Mouse (Mus musculus) heart, embryonic 14.5 days (tissue): Measurements from ENCODE around the gene Atxn7. TPM values are rescaled to one million over a fixed set of nuclear protein-coding genes. Genes with fewer than 3 reads are reported as not detected.
"Not testable (repeated sequence)": the region's sequence is repeated elsewhere in the genome, so short reads cannot be mapped to it uniquely, and the experiment has no call there.

Experiments
- ATAC-seq: fragments of 200-750 bp; cut with Nextera tagmentation; 2 replicates; pipeline ENCODE4 v1.8.0; 2017; ENCODE audit warnings: low read depth, moderate TSS enrichment; ENCODE audit not compliant: insufficient number of reproducible peaks, insufficient read depth, low FRiP score
- H3K27ac ChIP-seq, 2 experiments: fragments of 200-500 bp in 1 of 2; fragments of 300-500 bp in 1 of 2; sonication (generic) in 1 of 2; replicated peaks in 1 of 2; 2 replicates each; pipeline ENCODE4 v1.5.1; 2012 to 2014; ENCODE audit warnings: low read depth in 2 of 2, low read length in 2 of 2, control low read depth in 1 of 2, mild to moderate bottlenecking in 1 of 2, mixed read lengths in 1 of 2; ENCODE audit not compliant: control insufficient read depth in 1 of 2, insufficient read depth in 1 of 2
- H3K27me3 ChIP-seq: fragments of 300-500 bp; sonication (generic); 2 replicates; pipeline ENCODE4 v1.6.1; 2014; ENCODE audit warnings: mild to moderate bottlenecking, low read length, control low read depth; ENCODE audit not compliant: control insufficient read depth, insufficient read depth
- H3K36me3 ChIP-seq: fragments of 300-500 bp; sonication (generic); 2 replicates; pipeline ENCODE4 v1.6.1; 2014; ENCODE audit warnings: mild to moderate bottlenecking, control low read depth, low read length, mixed read lengths; ENCODE audit not compliant: control insufficient read depth, insufficient read depth
- H3K4me1 ChIP-seq, 2 experiments: fragments of 200-500 bp in 1 of 2; fragments of 300-500 bp in 1 of 2; sonication (generic) in 1 of 2; 2 replicates each; pipeline ENCODE4 v1.6.1; 2012 to 2014; ENCODE audit warnings: low read length in 2 of 2, control low read depth in 1 of 2, mixed read lengths in 1 of 2; ENCODE audit not compliant: control insufficient read depth in 2 of 2, insufficient read depth in 2 of 2
- H3K4me2 ChIP-seq: fragments of 300-500 bp; sonication (generic); 2 replicates; pipeline ENCODE4 v1.6.1; 2014; ENCODE audit warnings: mild to moderate bottlenecking, low read length
- H3K4me3 ChIP-seq, 2 experiments: fragments of 200-500 bp in 1 of 2; fragments of 300-500 bp in 1 of 2; sonication (generic) in 1 of 2; 2 replicates each; pipeline ENCODE4 v1.5.1; 2012 to 2014; ENCODE audit warnings: low read length in 2 of 2, mild to moderate bottlenecking in 2 of 2, control low read depth in 1 of 2, low read depth in 1 of 2, moderate library complexity in 1 of 2; ENCODE audit not compliant: control insufficient read depth in 1 of 2, insufficient read depth in 1 of 2
- H3K9ac ChIP-seq: fragments of 300-500 bp; sonication (generic); 2 replicates; pipeline ENCODE4 v1.6.1; 2014; ENCODE audit warnings: mild to moderate bottlenecking, low read length
- H3K9me3 ChIP-seq: fragments of 300-500 bp; sonication (generic); 2 replicates; pipeline ENCODE4 v1.6.1; 2016; ENCODE audit warnings: low read length, control low read depth; ENCODE audit not compliant: control insufficient read depth
- WGBS: fragments of 180-500 bp; shearing (Covaris S2); extraction: QIAGEN DNeasy Blood & Tissue Kit; methylation state at CpG from one replicate; pipeline ENCODE4 v1.1.7; 2014; 5-methylcytosine and 5-hydroxymethylcytosine counted together
- polyA plus RNA-seq: library from polyadenylated mRNA; unstranded; fragments of >200 nt; fragmentation: Nextera tagmentation; extraction: Ambion mirVana; gene quantifications from 2 replicates; pipeline ENCODE4 v1.2.1, GENCODE M21; 2014

Atxn7 gene
- polyA plus RNA-seq, 1 experiment from 2014 or later: 5.5 TPM

DNA sequence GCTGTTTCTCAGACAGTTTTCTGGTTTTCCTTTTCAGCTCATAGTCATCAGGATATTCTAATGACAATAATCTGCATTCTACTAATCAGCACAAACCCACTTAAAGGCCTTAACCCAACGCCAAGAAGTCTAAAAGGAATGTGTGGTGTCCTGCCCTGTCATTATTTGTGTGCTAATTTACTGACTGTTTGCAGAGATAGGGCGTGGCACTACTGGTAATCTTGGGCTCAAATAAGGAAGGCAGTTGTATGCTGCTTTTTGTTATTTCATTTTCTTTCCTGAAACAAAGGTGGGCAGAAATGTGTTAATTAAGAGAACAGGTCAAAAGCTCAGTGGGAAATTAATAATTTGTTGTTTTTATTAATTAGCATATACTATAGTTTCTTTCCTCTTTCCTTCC, 75.1 kb downstream of the Atxn7 start:
- 63% methylated on average over 2 of the region's 2 CpGs for WGBS
- H3K36me3 ChIP-seq: peaks cover 21% of the 10 kb centered on the region
- ATAC-seq: no peak

DNA sequence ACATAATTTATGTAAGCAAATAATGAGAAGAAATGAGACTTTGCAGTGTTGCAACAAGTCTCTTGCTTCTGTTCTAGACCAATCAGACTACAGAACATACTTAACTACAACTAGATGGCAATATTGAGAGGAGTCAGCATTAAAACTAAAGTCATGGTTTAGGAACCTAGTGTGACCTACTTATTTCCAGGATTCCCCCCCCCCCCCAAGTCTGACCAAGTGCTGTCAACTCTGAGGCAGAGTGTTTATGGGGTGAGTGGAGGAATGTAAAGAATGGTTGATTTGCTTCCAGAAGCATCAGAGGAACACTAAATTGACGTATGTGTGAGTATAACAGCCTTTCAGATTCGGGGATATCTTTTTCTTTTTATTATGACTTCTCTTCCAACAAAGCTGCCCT, 77.0 kb downstream of the Atxn7 start:
- no peak overlapping the region for H3K9ac ChIP-seq
- ATAC-seq: no peak
- H3K4me3 ChIP-seq: no peak overlapping the region
- 71% methylated on average over 2 of the region's 2 CpGs for WGBS
- H3K27ac ChIP-seq: no peak overlapping the region
- peaks cover 15% of the 10 kb centered on the region for H3K36me3 ChIP-seq
- no peak overlapping the region for H3K4me2 ChIP-seq
- H3K4me1 ChIP-seq: no peaks in the 10 kb centered on the region
- H3K9me3 ChIP-seq: no peaks in the 10 kb centered on the region
- H3K27me3 ChIP-seq: no peaks in the 10 kb centered on the region

More for the DNA sequence above, 75.1 kb downstream of the Atxn7 start:
- Histone ChIP-seq H3K4me3 (no peak overlapping the region), H3K27me3 (no peaks in the 10 kb centered on the region), H3K9me3 (no peaks in the 10 kb centered on the region), H3K4me2 (no peak overlapping the region), H3K27ac (no peak overlapping the region), H3K9ac (no peak overlapping the region), H3K4me1 (no peaks in the 10 kb centered on the region)

DNA sequence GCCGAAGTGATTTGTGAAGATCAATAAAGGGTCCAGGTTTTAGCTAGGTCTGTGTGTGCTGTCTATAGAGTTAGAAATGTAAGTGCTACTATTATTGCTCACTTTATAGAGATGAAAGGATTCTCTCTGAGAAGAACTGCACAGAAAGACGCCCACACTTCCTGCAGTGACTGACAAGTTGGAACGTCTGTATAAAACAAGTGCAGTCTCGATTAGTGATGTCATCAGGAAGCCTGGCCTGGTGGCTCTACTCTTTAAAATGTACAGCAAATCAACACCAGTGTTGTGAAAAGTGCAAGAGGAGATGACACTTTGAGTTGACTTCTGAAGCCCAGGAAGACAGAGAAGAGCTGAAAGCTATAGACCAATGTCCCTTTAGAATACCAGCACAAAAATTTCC, 81.1 kb downstream of the Atxn7 start:
- no peak overlapping the region for H3K9ac ChIP-seq
- 0 out of 2 replicates have a peak, but pooled peaks cover 5% of the 10 kb centered on the region for H3K9me3 ChIP-seq
- no peaks in the 10 kb centered on the region for H3K4me1 ChIP-seq
- H3K4me3 ChIP-seq: no peak overlapping the region
- peaks cover 31% of the 10 kb centered on the region for H3K36me3 ChIP-seq
- no peak overlapping the region for H3K27ac ChIP-seq
- 43% methylated on average over 4 of the region's 4 CpGs for WGBS
- ATAC-seq: no peak
- no peaks in the 10 kb centered on the region for H3K27me3 ChIP-seq
- no peak overlapping the region for H3K4me2 ChIP-seq

DNA sequence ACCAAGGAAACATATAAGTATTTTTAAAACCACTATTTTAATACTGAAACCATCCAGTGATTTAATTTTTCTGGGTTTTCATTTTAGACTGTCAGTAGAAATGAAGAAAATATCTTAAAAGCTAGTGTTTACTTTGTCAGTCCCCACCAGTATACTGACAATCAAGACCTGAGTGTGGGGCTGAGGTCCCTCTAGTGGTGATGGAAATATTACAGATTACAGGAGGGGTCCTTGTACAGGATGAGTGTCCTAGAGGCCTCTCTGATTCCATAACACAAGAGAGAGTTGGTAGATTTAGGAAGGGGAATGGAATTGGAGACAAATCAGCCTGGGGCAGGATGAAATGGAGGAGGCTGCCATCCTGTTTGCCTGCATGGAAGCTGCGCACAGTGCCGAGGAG, 93.1 kb downstream of the Atxn7 start:
- no peaks in the 10 kb centered on the region for H3K9me3 ChIP-seq
- H3K36me3 ChIP-seq: peaks cover 50% of the 10 kb centered on the region
- no peak overlapping the region for H3K9ac ChIP-seq
- H3K4me1 ChIP-seq: no peaks in the 10 kb centered on the region
- WGBS: 93% methylated on average over 2 of the region's 2 CpGs
- H3K27ac ChIP-seq: no peak overlapping the region
- no peak overlapping the region for H3K4me2 ChIP-seq
- no peaks in the 10 kb centered on the region for H3K27me3 ChIP-seq
- H3K4me3 ChIP-seq: no peak overlapping the region
- ATAC-seq: no peak

DNA sequence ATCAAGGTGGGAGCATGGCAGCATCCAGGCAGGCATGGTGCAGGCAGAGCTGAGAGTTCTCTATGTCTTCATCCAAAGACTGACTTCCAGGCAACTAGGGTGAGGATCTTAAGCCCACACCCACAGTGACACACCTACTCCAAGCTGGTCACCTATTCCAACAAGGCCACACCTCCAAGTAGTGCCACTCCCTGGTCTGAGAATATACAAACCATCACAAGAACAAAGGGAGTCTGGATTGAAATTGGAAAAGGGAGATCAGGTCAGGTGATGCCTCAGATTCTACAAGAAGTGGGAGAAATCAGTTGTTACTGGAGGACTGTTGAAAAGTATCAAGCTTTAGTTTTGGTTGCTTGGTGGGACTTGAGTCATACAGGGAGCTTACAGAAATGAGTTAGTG, 98.4 kb downstream of the Atxn7 start:
- H3K27me3 ChIP-seq, H3K4me2 ChIP-seq: not testable (repeated sequence)

DNA sequence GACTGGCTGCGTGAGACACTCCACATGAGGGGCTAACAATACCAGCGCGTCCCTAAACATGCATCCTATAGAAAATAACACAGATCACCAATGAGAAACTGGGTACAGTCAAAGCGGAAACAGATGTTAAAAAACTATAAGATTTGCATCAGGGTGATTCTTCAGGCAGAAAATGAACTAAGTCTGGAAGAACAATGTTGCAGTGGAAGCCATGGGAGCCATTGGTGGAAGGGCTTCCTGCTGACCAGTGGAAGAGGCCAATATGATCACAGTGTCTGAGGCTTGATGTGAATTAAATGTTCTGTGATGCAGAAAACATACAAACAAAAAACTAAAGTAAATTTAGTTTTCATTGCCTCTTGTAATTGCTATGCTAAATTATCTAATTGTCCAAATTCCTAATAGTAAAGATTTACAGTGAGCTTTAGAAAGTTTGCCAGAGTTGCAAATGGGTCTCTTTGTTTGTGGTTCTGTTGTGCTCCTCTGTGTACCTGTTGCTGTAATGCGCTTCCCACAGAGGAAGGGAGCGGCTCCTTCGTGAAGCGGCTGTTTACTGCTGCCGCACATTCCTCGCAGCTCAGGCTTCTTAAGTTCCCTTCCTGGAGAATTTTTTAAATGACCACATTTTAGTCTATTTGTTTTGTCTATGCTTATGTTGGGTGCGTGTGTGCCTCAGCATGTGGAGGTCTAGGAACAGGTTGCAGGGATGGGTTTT, 101.4 kb downstream of the Atxn7 start:
- Histone ChIP-seq H3K27me3 (no peaks in the 10 kb centered on the region), H3K4me3 (no peak overlapping the region), H3K27ac (no peak overlapping the region), H3K9me3 (no peaks in the 10 kb centered on the region), H3K4me1 (peaks cover 2 to 11% of the 10 kb centered on the region in 2 experiments; a peak in 3 of 4 replicates), H3K9ac (no peak overlapping the region), H3K4me2 (no peak overlapping the region), H3K36me3 (peaks cover 6% of the 10 kb centered on the region; the same call in 1 of the 2 replicates)
- WGBS: 94% methylated on average over 11 of the region's 11 CpGs
- no peak for ATAC-seq

More for the DNA sequence above, 98.4 kb downstream of the Atxn7 start:
- not testable (repeated sequence) for H3K9ac ChIP-seq, H3K27ac ChIP-seq, H3K4me1 ChIP-seq, H3K4me3 ChIP-seq, H3K9me3 ChIP-seq, ATAC-seq
- H3K36me3 ChIP-seq: peaks cover 33% of the 10 kb centered on the region

DNA sequence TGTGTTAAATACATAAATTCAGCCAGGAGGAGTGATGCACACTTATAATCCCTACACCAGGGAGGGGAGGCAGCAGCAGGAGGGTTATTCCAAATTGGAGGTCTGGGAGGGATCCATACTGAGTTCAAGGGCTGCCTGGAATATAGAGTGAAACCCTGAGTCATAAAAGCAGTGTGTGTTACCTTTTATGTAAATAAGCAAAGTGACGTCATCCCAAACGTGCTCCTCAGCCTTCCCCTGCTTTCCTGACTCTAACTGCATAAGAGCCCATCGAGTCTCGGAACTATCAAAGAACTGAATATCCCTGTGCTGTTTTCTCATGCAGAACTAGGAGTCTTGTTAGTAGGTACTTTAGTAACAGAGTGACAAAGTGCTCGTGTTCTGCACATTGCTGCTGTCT, 102.1 kb downstream of the Atxn7 start:
- ATAC-seq: no peak
- Histone ChIP-seq H3K27me3 (no peaks in the 10 kb centered on the region), H3K9me3 (no peaks in the 10 kb centered on the region), H3K4me1 (peaks cover 2 to 18% of the 10 kb centered on the region in 2 experiments; a peak in 3 of 4 replicates), H3K36me3 (peaks cover 4% of the 10 kb centered on the region; the same call in 1 of the 2 replicates), H3K27ac (no peak overlapping the region), H3K4me2 (no peak overlapping the region), H3K4me3 (no peak overlapping the region), H3K9ac (no peak overlapping the region)
- 70% methylated on average over 5 of the region's 5 CpGs for WGBS
